Mouse (Mus musculus) left cerebral cortex, postnatal 25 days (tissue): ENCODE data around the gene Dhrs1. TPM values are rescaled to one million over a fixed set of nuclear protein-coding genes. Genes with fewer than 3 reads are reported as not detected.

Source experiments
- DNase-seq, 2 experiments: peaks; one replicate each; pipeline ENCODE4 v3.0.0; 2022; ENCODE audit warnings: low spot score in 2 of 2, mixed read lengths in 1 of 2
- intact Hi-C: fragments of 180-260 bp; cut with DNase I; formaldehyde crosslinking; loops from one replicate; pipeline ENCODE4 v1.15.1; 2025
- total RNA-seq, 2 experiments: library from RNA; stranded (reverse); gene quantifications; 2 replicates each; pipeline ENCODE4 v1.2.3; 2021

Gene Dhrs1
- total RNA-seq, 2 experiments from 2014 or later, result 79.2 to 88.7 TPM

DNA sequence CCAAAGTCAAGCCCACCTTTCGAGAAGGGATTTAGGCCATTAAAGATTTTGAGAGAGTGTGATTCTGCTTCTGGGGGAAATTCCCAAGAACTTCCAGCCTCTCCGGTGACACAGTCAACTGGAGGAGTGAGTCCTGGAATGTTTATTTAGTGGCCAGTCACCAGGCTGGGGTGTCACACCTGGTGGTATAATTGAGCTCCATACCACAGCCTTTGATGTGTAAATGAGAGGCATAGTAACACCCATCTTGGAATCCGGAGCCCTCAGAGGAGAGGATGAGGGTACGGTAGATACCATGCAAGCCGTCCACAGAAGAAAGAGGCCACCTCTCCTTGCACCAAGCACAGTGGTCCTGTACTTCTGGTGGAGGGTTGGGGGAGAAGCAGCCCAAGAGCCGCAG lies 42.7 kb downstream of the Dhrs1 start:
- no peak for DNase-seq
- intact Hi-C loops, result loop anchor here (10.0 kb wide), 1 partner anchor 132 kb away; no protein-coding TSS in a partner anchor

DNA sequence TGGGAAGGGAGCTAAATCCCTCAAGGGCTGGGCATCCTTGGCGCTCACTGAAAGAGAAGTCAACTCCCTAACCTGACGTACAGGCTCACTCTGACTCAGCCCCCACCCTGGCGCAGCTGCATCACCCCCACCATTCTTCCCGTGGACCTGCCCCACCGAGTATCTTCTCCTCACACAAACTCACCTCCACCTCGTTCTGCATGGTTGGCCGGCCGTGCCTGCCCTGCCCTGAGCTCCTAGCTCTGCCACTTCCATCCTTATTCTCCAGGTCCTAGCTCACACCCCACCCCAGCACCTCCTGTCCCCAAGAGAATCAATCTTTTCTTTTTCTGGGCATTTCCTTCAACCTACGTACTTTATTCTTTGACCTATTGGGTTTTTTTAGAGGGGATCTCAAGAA lies 44.4 kb downstream of the Dhrs1 start:
- intact Hi-C loops, result loop anchor here (10.0 kb wide), 1 partner anchor 134 kb away; no protein-coding TSS in a partner anchor
- no peak for DNase-seq

DNA sequence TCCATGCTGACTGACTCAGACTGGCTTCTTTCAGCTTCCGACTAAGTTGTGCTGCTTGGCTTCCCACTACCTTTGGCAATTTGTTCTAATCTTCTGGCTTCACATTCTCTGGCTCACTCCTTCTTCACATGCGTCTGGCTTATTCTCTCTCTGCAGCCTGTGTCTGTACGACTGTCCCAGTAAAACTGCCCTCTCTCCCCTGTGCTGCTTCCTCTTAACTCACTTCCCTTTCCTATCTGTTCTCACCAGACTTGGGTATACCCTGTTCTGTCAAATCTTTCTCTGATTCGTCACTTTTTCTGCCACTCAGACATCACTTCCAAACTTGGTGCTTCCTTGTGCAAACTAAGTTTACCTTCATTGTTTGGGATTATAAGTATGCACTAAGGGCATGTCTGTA lies 48.3 kb downstream of the Dhrs1 start:
- intact Hi-C loops, result no loop called here

DNA sequence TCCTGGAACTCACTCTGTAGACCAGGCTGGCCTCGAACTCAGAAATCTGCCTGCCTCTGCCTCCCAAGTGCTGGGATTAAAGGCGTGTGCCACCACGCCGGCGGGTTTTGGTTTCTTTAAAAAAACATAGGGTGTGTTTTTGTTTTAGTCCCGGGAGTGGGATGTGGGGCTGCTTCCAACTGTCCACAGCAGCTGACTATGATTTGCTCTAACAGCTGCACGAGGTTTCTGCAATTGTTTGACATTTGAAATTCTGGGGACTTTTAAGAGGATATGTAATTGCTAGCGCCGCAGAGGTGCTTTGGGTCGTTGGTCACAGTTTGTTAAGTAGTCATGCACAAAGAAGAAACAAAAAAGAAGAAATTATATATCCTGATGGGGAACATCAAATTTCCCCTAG lies 56.1 kb downstream of the Dhrs1 start:
- intact Hi-C loops, result no loop called here
- DNase-seq, result no peak

More for the DNA sequence above, 48.3 kb downstream of the Dhrs1 start:
- no peak for DNase-seq

Other genes with a start within 250 kb of the Dhrs1 start
- 100 to 1,000 TPM; 180 to 216 TPM for gene Cpne6, start 235.2 kb downstream of the Dhrs1 start, total RNA-seq
- gene Nrl, start 220.7 kb downstream of the Dhrs1 start, total RNA-seq, result 1 to 10 TPM in 1 of 2 experiments, under 1 TPM in 1; 0.34 to 1.2 TPM
- gene Pck2, start 205.4 kb downstream of the Dhrs1 start, total RNA-seq, result 10 to 100 TPM; 20.2 to 25.3 TPM
- gene Dcaf11, start 185.7 kb downstream of the Dhrs1 start, total RNA-seq, result 10 to 100 TPM; 73.1 to 77.7 TPM
- under 1 TPM in 1 of 2 experiments, not detected in 1; 0.89 TPM for gene A730061H03Rik, start 185.3 kb downstream of the Dhrs1 start, total RNA-seq
- not detected for gene Fitm1, start 170.1 kb downstream of the Dhrs1 start, total RNA-seq
- 10 to 100 TPM; 39.4 to 45.3 TPM for gene Psme1, start 167.6 kb downstream of the Dhrs1 start, total RNA-seq
- 10 to 100 TPM; 38.1 to 41.5 TPM for gene Emc9, start 160.4 kb downstream of the Dhrs1 start, total RNA-seq
- 10 to 100 TPM; 35.2 to 47.9 TPM for gene Psme2, start 154.6 kb downstream of the Dhrs1 start, total RNA-seq
- 10 to 100 TPM; 27.6 to 31.7 TPM for gene Rnf31, start 154.0 kb downstream of the Dhrs1 start, total RNA-seq
- 10 to 100 TPM in 1 of 2 experiments, 1 to 10 TPM in 1; 9.9 to 12.3 TPM for gene Irf9, start 142.1 kb downstream of the Dhrs1 start, total RNA-seq
- 1 to 10 TPM; 2.2 to 3.7 TPM for gene Rec8, start 127.7 kb downstream of the Dhrs1 start, total RNA-seq
- gene Ipo4, start 109.7 kb downstream of the Dhrs1 start, total RNA-seq, result 100 to 1,000 TPM; 117 TPM
- 1 to 10 TPM; 3.9 to 4.7 TPM for gene Gm49378, start 107.8 kb downstream of the Dhrs1 start, total RNA-seq
- 10 to 100 TPM; 36.6 to 45.2 TPM for gene Tm9sf1, start 101.9 kb downstream of the Dhrs1 start, total RNA-seq
- 1 to 10 TPM in 1 of 2 experiments, under 1 TPM in 1; 0.30 to 1.1 TPM for gene Tssk4, start 95.5 kb downstream of the Dhrs1 start, total RNA-seq
- gene Mdp1, start 85.2 kb downstream of the Dhrs1 start, total RNA-seq, result 10 to 100 TPM; 36.9 to 40.1 TPM
- 10 to 100 TPM; 22.1 to 24.8 TPM for gene Gmpr2, start 73.7 kb downstream of the Dhrs1 start, total RNA-seq
- 100 to 1,000 TPM; 325 to 348 TPM for gene Nedd8, start 73.6 kb downstream of the Dhrs1 start, total RNA-seq
- gene Tinf2, start 63.9 kb downstream of the Dhrs1 start, total RNA-seq, result 10 to 100 TPM; 12.9 to 14.8 TPM
- not detected for gene Tgm1, start 31.8 kb downstream of the Dhrs1 start, total RNA-seq
- 10 to 100 TPM; 45.6 to 45.8 TPM for gene Rabggta, start 23.4 kb downstream of the Dhrs1 start, total RNA-seq
- 10 to 100 TPM; 12.7 to 14.0 TPM for gene Nop9, start within 50 bp of the Dhrs1 start, total RNA-seq
- gene Cideb, start 12.8 kb upstream of the Dhrs1 start, total RNA-seq, result 1 to 10 TPM; 1.6 to 2.3 TPM
- gene Ltb4r2, start 15.7 kb upstream of the Dhrs1 start, total RNA-seq, result under 1 TPM; 0.25 to 0.32 TPM
- under 1 TPM; 0.25 to 0.39 TPM for gene Ltb4r1, start 20.3 kb upstream of the Dhrs1 start, total RNA-seq
- 1 to 10 TPM; 3.8 to 7.1 TPM for gene Adcy4, start 38.4 kb upstream of the Dhrs1 start, total RNA-seq
- under 1 TPM in 1 of 2 experiments, not detected in 1; 0.96 TPM for gene Ripk3, start 43.2 kb upstream of the Dhrs1 start, total RNA-seq
- gene Nfatc4, start 77.5 kb upstream of the Dhrs1 start, total RNA-seq, result 1 to 10 TPM; 1.3 to 2.6 TPM
- 10 to 100 TPM in 1 of 2 experiments, 1 to 10 TPM in 1; 6.5 to 10.5 TPM for gene Nynrin, start 108.3 kb upstream of the Dhrs1 start, total RNA-seq
- gene Cbln3, start 138.7 kb upstream of the Dhrs1 start, total RNA-seq, result under 1 TPM; 0.14 to 0.25 TPM
- 10 to 100 TPM; 10.1 to 10.7 TPM for gene Khnyn, start 139.3 kb upstream of the Dhrs1 start, total RNA-seq
- 10 to 100 TPM; 96.3 to 96.9 TPM for gene Sdr39u1, start 154.6 kb upstream of the Dhrs1 start, total RNA-seq
- not detected for gene Cma1, start 199.0 kb upstream of the Dhrs1 start, total RNA-seq
- gene Cma2, start 205.3 kb upstream of the Dhrs1 start, total RNA-seq, result not detected